Mouse (Mus musculus): ENCODE results near the gene Ift81. TPM values are rescaled to one million over a fixed set of nuclear protein-coding genes. Genes with fewer than 3 reads are reported as not detected.

Gene Ift81
- polyA plus RNA-seq, 1 experiment from 2014 or later: 61.9 TPM

DNA sequence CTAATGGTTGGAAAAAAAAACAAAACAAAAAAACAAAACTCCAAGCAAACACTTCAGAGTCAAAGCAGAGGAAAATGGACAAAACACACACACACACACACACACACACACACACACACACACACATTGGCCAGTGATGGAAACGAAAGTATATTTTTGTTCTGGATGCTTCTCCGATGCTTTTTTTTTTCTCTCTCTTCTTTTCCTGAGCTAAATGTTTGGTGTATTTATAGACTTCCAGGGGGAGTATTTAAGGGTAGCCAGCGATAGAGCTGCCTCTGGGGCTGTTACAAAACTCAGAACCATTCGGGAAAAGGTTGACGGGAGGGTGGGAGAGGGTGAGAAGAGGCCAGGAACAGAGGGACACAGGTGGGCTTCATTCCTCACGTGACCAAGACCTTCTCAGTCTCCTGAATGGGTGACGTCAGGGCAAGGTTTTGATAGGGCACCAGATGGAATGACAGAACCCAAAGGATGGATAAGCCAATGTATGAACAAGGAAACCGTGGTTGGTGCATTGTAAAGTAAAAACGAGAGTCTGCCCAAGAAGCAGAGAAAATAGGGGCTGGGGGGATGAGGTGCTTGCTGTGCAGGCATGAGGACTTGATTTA, 5.5 kb upstream of the Ift81 start:
- WGBS: 86% methylated on average over 9 of the region's 9 CpGs

DNA sequence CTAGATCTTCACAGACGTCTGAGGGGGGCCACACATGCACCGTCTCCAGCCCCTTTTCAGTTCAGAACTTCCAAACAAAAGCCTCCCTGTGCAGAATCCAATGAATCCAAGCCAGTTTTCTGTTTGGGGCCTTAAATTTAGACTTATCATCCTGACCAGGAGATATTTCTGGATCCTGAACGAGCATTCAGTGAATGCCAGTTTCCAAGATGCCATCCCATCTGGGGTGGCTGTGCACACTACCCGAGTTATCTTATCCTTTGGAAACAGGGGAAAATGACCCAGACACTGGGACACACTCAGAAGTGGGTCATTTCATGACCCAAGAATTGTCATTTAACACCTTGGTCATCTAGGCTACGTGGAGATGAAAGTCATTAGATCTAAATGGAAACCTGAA, 3.4 kb upstream of the Ift81 start:
- Histone ChIP-seq H3K27me3 (ENCODE audit: control insufficient read depth, insufficient read depth, low read length) (no peaks in the 10 kb centered on the region), H3K4me3 (replicated peaks; ENCODE audit: low read length) (no peak overlapping the region), H3K9me3 (ENCODE audit: control insufficient read depth, low read length) (no peaks in the 10 kb centered on the region), H3K9ac (no peak overlapping the region), H3K4me2 (replicated peaks) (no peak overlapping the region), H3K27ac (no peak overlapping the region), H3K36me3 (replicated peaks; ENCODE audit: control insufficient read depth, insufficient read depth) (no peaks in the 10 kb centered on the region), H3K4me1 (replicated peaks; ENCODE audit: control insufficient read depth, insufficient read depth, low read length) (peaks cover 8% of the 10 kb centered on the region; the same call in 1 of the 2 replicates)
- DNase-seq (ENCODE audit: low spot score) (no peak), ATAC-seq (ENCODE audit: low FRiP score) (no peak)
- WGBS: 79% methylated on average over 5 of the region's 5 CpGs

More for the DNA sequence above, 5.5 kb upstream of the Ift81 start:
- Histone ChIP-seq H3K4me2 (replicated peaks) (no peak overlapping the region), H3K27ac (no peak overlapping the region), H3K27me3 (ENCODE audit: control insufficient read depth, insufficient read depth, low read length) (no peaks in the 10 kb centered on the region), H3K9me3 (ENCODE audit: control insufficient read depth, low read length) (no peaks in the 10 kb centered on the region), H3K9ac (no peak overlapping the region), H3K4me3 (replicated peaks; ENCODE audit: low read length) (no peak overlapping the region), H3K36me3 (replicated peaks; ENCODE audit: control insufficient read depth, insufficient read depth) (no peaks in the 10 kb centered on the region), H3K4me1 (replicated peaks; ENCODE audit: control insufficient read depth, insufficient read depth, low read length) (0 out of 2 replicates have a peak, but pooled peaks cover 2% of the 10 kb centered on the region)
- DNase-seq (ENCODE audit: low spot score) (no peak), ATAC-seq (ENCODE audit: low FRiP score) (no peak)

DNA sequence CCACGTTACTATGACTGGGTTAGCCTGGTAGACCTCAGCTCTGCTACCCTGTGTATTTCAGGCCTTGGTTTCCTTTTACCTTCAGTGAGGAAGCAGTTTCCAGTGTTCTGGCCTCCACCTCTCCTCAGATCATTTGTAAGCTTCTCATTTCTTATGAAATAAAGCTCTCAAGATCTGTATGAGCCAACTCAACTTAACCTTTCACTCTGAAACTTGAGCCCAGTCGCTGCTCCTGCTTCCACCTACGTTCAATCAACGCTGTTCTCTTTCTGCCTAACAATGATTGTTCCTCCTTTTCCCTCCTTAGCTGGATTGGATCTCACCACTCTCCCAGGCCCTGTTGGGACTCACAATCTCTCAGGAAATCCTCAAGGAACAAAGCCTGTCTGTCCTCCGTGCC, 2.7 kb downstream of the Ift81 start:
- Histone ChIP-seq H3K9ac (no peak overlapping the region), H3K4me3 (replicated peaks; ENCODE audit: low read length) (no peak overlapping the region), H3K27me3 (ENCODE audit: control insufficient read depth, insufficient read depth, low read length) (no peaks in the 10 kb centered on the region), H3K4me1 (replicated peaks; ENCODE audit: control insufficient read depth, insufficient read depth, low read length) (peaks cover 17% of the 10 kb centered on the region; the same call in 1 of the 2 replicates), H3K27ac (peak overlapping the region; percentile 32; the same call in 1 of the 2 replicates), H3K4me2 (replicated peaks) (no peak overlapping the region), H3K9me3 (ENCODE audit: control insufficient read depth, low read length) (no peaks in the 10 kb centered on the region), H3K36me3 (replicated peaks; ENCODE audit: control insufficient read depth, insufficient read depth) (peaks cover 31% of the 10 kb centered on the region)
- 72% methylated on average over 5 of the region's 5 CpGs for WGBS
- ATAC-seq (ENCODE audit: low FRiP score) (no peak), DNase-seq (ENCODE audit: low spot score) (no peak)

DNA sequence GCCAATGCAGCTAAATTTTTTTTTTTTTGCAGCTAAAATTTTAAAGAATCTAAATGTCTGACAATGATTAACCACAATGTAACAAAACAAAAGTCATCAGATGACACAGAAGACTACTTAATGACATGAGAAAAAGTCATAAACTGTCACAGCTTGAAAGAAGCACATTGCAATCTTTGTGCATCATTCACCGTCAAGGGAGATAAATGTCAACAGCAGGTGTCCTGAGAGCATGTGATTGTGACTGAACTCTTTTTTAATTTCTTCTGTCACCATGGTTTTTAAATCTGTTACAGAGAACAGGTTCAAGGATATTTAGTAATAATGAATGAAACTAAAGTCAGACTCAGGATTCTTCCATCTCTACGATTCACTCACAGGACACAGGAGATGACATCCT, 9.4 kb downstream of the Ift81 start:
- no peak for ATAC-seq (ENCODE audit: low FRiP score)
- WGBS: 76% methylated on average over 2 of the region's 2 CpGs
- H3K36me3 ChIP-seq (replicated peaks; ENCODE audit: control insufficient read depth, insufficient read depth): peaks cover 86% of the 10 kb centered on the region

DNA sequence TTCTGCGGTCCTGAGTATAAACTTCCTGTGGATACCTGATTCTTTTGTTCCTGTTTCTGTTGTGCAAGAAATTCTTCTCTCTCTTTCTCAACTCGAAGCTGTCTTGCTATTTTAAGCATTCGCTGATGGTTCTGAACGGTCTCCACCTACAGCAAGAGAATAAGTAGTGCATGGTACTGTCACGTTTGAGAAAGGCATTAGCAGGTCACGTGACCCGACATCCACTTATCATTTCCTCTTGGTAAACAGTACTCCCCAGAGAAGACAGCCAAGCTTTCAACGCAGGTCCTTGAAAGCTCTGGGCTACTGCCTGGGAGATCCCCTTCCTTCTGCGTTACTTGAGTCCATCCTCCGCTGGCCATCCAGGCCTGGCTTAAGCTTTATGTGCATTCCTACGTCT, 12.1 kb downstream of the Ift81 start:
- no peak overlapping the region for H3K4me3 ChIP-seq (replicated peaks; ENCODE audit: low read length)
- H3K27ac ChIP-seq: no peak overlapping the region
- H3K9ac ChIP-seq: no peak overlapping the region
- no peak overlapping the region for H3K4me2 ChIP-seq (replicated peaks)
- no peaks in the 10 kb centered on the region for H3K27me3 ChIP-seq (ENCODE audit: control insufficient read depth, insufficient read depth, low read length)
- 84% methylated on average over 11 of the region's 11 CpGs for WGBS
- no peaks in the 10 kb centered on the region for H3K4me1 ChIP-seq (replicated peaks; ENCODE audit: control insufficient read depth, insufficient read depth, low read length)
- no peak for DNase-seq (ENCODE audit: low spot score)
- peaks cover 86% of the 10 kb centered on the region for H3K36me3 ChIP-seq (replicated peaks; ENCODE audit: control insufficient read depth, insufficient read depth)
- ATAC-seq (ENCODE audit: low FRiP score): no peak
- H3K9me3 ChIP-seq (ENCODE audit: control insufficient read depth, low read length): no peaks in the 10 kb centered on the region

More for the DNA sequence above, 9.4 kb downstream of the Ift81 start:
- Histone ChIP-seq H3K27ac (no peak overlapping the region), H3K4me1 (replicated peaks; ENCODE audit: control insufficient read depth, insufficient read depth, low read length) (no peaks in the 10 kb centered on the region), H3K27me3 (ENCODE audit: control insufficient read depth, insufficient read depth, low read length) (no peaks in the 10 kb centered on the region), H3K4me3 (replicated peaks; ENCODE audit: low read length) (no peak overlapping the region), H3K4me2 (replicated peaks) (no peak overlapping the region), H3K9me3 (ENCODE audit: control insufficient read depth, low read length) (no peaks in the 10 kb centered on the region), H3K9ac (no peak overlapping the region)
- no peak for DNase-seq (ENCODE audit: low spot score)

DNA sequence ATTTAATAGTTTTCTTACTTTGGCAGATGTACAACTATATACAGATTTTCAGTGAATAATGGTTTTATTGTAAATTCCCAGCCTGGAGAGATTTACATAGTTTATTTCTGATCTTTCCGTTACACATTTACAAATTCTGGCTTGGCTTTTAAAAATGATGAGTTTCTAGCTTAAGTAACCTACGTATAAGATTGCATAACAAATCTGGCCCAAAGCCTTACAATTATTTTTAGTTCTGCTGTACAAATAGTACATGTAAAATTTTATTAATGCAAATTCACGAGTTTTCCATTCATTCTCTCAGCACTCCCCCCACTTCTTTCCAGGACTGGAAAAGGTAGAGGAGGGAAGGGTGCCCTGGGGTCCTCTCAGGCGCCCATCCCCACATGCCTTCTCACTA, 18.8 kb downstream of the Ift81 start:
- no peaks in the 10 kb centered on the region for H3K9me3 ChIP-seq (ENCODE audit: control insufficient read depth, low read length)
- peaks cover 84% of the 10 kb centered on the region for H3K36me3 ChIP-seq (replicated peaks; ENCODE audit: control insufficient read depth, insufficient read depth)
- no peaks in the 10 kb centered on the region for H3K4me1 ChIP-seq (replicated peaks; ENCODE audit: control insufficient read depth, insufficient read depth, low read length)
- H3K4me2 ChIP-seq (replicated peaks): no peak overlapping the region
- DNase-seq (ENCODE audit: low spot score) (no peak), ATAC-seq (ENCODE audit: low FRiP score) (no peak)
- whole genome bisulfite sequencing: 96% methylated on average over 4 of the region's 4 CpGs
- H3K27me3 ChIP-seq (ENCODE audit: control insufficient read depth, insufficient read depth, low read length): no peaks in the 10 kb centered on the region
- H3K9ac ChIP-seq: no peak overlapping the region
- no peak overlapping the region for H3K4me3 ChIP-seq (replicated peaks; ENCODE audit: low read length)
- no peak overlapping the region for H3K27ac ChIP-seq

DNA sequence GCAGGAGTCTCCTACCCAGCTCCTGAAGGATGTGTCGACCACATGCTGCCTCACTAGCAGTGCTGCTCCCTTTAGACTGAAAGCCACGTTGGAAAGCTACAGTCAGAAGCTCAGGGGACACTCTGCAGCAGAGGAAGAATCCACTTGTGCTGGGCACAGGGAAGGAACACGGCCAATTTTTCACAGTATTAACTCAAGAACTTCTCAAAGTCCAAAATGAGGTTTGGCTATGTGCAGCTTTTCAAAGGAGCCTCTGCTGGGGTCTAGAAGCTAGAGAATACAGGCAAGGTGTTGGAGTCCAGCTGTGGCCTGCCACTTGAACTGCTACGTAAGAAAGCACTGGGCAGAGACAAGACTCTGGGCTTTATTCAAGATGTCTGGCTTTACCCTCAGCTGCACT, 24.4 kb downstream of the Ift81 start:
- no peak overlapping the region for H3K27ac ChIP-seq
- 80% methylated on average over 4 of the region's 4 CpGs for WGBS
- no peaks in the 10 kb centered on the region for H3K27me3 ChIP-seq (ENCODE audit: control insufficient read depth, insufficient read depth, low read length)
- H3K4me1 ChIP-seq (replicated peaks; ENCODE audit: control insufficient read depth, insufficient read depth, low read length): no peaks in the 10 kb centered on the region
- H3K9ac ChIP-seq: no peak overlapping the region
- no peaks in the 10 kb centered on the region for H3K9me3 ChIP-seq (ENCODE audit: control insufficient read depth, low read length)
- no peak overlapping the region for H3K4me2 ChIP-seq (replicated peaks)
- peaks cover 55% of the 10 kb centered on the region for H3K36me3 ChIP-seq (replicated peaks; ENCODE audit: control insufficient read depth, insufficient read depth)
- DNase-seq (ENCODE audit: low spot score): no peak
- no peak overlapping the region for H3K4me3 ChIP-seq (replicated peaks; ENCODE audit: low read length)
- no peak for ATAC-seq (ENCODE audit: low FRiP score)

DNA sequence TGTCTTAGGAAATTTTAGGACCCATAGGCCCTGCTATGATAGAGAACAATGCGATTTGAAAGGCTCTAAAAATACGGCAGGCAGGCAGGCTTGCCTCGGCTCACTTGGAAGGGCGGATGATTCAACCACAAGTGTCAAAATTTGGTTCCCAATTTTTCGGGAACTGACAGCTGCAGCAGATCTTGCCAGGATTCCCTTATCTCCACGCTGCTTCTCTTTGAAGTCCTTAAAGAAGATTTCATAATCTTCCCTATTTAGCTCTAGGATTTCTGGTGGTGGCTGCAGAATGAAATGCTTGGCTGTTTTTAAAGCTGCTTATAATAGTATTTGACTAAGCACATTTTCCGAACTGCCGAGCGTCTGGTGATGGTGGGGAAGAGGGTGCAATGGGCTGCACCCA, 28.8 kb downstream of the Ift81 start:
- H3K4me2 ChIP-seq (replicated peaks): no peak overlapping the region
- no peak overlapping the region for H3K9ac ChIP-seq
- 0 out of 2 replicates have a peak, but pooled peaks cover 4% of the 10 kb centered on the region for H3K9me3 ChIP-seq (ENCODE audit: control insufficient read depth, low read length)
- no peaks in the 10 kb centered on the region for H3K27me3 ChIP-seq (ENCODE audit: control insufficient read depth, insufficient read depth, low read length)
- peaks cover 23% of the 10 kb centered on the region for H3K36me3 ChIP-seq (replicated peaks; ENCODE audit: control insufficient read depth, insufficient read depth)
- H3K4me3 ChIP-seq (replicated peaks; ENCODE audit: low read length): no peak overlapping the region
- 91% methylated on average over 9 of the region's 9 CpGs for WGBS
- H3K27ac ChIP-seq: no peak overlapping the region
- H3K4me1 ChIP-seq (replicated peaks; ENCODE audit: control insufficient read depth, insufficient read depth, low read length): no peaks in the 10 kb centered on the region
- no peak for ATAC-seq (ENCODE audit: low FRiP score)
- no peak for DNase-seq (ENCODE audit: low spot score)

DNA sequence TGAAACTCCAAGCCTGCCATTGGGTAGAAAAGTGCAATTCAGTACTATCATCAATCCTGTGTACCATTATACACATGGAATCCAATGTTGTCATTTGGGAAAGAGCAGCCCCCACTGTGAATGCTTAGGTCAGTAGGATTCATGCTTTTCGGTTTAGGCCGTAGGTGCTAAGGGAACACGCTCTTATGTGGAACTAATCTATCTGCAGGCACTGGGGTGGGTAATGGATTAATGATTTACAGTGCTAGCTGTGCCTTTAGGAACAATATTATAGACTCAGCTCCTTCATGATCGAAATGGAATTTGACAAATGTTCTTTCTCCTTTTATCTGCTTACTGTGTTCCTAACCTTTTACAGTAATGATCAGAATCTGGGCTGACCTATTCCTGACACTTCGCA, 30.2 kb downstream of the Ift81 start:
- Histone ChIP-seq H3K36me3 (replicated peaks; ENCODE audit: control insufficient read depth, insufficient read depth) (peaks cover 24% of the 10 kb centered on the region), H3K27ac (no peak overlapping the region), H3K4me3 (replicated peaks; ENCODE audit: low read length) (no peak overlapping the region), H3K9me3 (ENCODE audit: control insufficient read depth, low read length) (0 out of 2 replicates have a peak, but pooled peaks cover 4% of the 10 kb centered on the region), H3K4me2 (replicated peaks) (no peak overlapping the region), H3K27me3 (ENCODE audit: control insufficient read depth, insufficient read depth, low read length) (no peaks in the 10 kb centered on the region), H3K4me1 (replicated peaks; ENCODE audit: control insufficient read depth, insufficient read depth, low read length) (no peaks in the 10 kb centered on the region), H3K9ac (no peak overlapping the region)
- ATAC-seq (ENCODE audit: low FRiP score) (no peak), DNase-seq (ENCODE audit: low spot score) (no peak)
- 83% methylated on average over 5 of the region's 5 CpGs for whole genome bisulfite sequencing

Data from hindbrain, embryonic 14.5 days (tissue).